Mouse (Mus musculus) megakaryocyte, adult 5-6 weeks (primary cell): Measurements from ENCODE around the gene Haghl. TPM values are rescaled to one million over a fixed set of nuclear protein-coding genes. Genes with fewer than 3 reads are reported as not detected.
A peak's percentile ranks its signal among the peaks of the same experiment; 100 is the strongest.
"Not testable (repeated sequence)": the region's sequence is repeated elsewhere in the genome, so short reads cannot be mapped to it uniquely, and the experiment has no call there.

Experiments
- ATAC-seq: 2 replicates; pipeline ENCODE4 v1.8.0; 2016; ENCODE audit warnings: mild to moderate bottlenecking, inconsistent platforms; ENCODE audit not compliant: poor library complexity, severe bottlenecking
- total RNA-seq, 2 experiments: library from RNA; stranded (forward) in 1 of 2; stranded (reverse) in 1 of 2; fragments of 153-499, 151-499 nt in 1 of 2; fragments of 221-1000, 200-1000 nt in 1 of 2; gene quantifications; 2 replicates each; pipeline versions ENCODE4 v1.2.3 to v1.2.4; 2015 to 2017

Gene Haghl
- total RNA-seq, 2 experiments from 2014 or later: 10.3 to 15.9 TPM

GRCm38 (mm10) chr17:25818851-25819780 is 33.6 kb upstream of the Haghl start:
- peak; percentile 34; the same call in 1 of the 2 replicates for ATAC-seq

GRCm38 (mm10) chr17:25817662-25818061 is 32.2 kb upstream of the Haghl start:
- ATAC-seq: no peak

- ATAC-seq: peak; percentile 68
These were observed 28.0 kb upstream of the Haghl start for GRCm38 (mm10) chr17:25813471-25813870.

- ATAC-seq: no peak
These were observed 25.4 kb upstream of the Haghl start for GRCm38 (mm10) chr17:25810890-25811289.

GRCm38 (mm10) chr17:25809606-25810340 is 24.3 kb upstream of the Haghl start:
- ATAC-seq: no peak

GRCm38 (mm10) chr17:25808789-25809605 is 23.5 kb upstream of the Haghl start, which contains the start of gene Fbxl16:
Gene Fbxl16, plus strand, starts transcription at chr17:25809085.
- ATAC-seq: no peak

GRCm38 (mm10) chr17:25808028-25808427 is 22.6 kb upstream of the Haghl start:
- no peak for ATAC-seq

- ATAC-seq: not testable (repeated sequence)
These were observed 22.0 kb upstream of the Haghl start for GRCm38 (mm10) chr17:25807452-25807851.

GRCm38 (mm10) chr17:25806507-25806906 is 21.0 kb upstream of the Haghl start:
- ATAC-seq: no peak

GRCm38 (mm10) chr17:25802825-25803517 is 17.5 kb upstream of the Haghl start:
- no peak for ATAC-seq

GRCm38 (mm10) chr17:25801029-25801428 is 15.6 kb upstream of the Haghl start:
- peak; percentile 84 for ATAC-seq

- ATAC-seq: peak; percentile 80
These were observed 11.5 kb upstream of the Haghl start, which contains the start of gene Metrn for GRCm38 (mm10) chr17:25796951-25797369. Gene Metrn, minus strand, starts transcription at chr17:25797136.

- ATAC-seq: no peak
These were observed 10.8 kb upstream of the Haghl start for GRCm38 (mm10) chr17:25796211-25796771.

- no peak for ATAC-seq
These were observed 10.2 kb upstream of the Haghl start, which contains the start of gene AC134908.4 for GRCm38 (mm10) chr17:25795609-25796092. Gene AC134908.4, minus strand, starts transcription at chr17:25795659.

- no peak for ATAC-seq
These were observed 9.5 kb upstream of the Haghl start for GRCm38 (mm10) chr17:25794998-25795397.

GRCm38 (mm10) chr17:25794197-25794596 is 8.7 kb upstream of the Haghl start:
- ATAC-seq: no peak

GRCm38 (mm10) chr17:25792615-25793014 is 7.1 kb upstream of the Haghl start, which contains the start of gene Fam173a:
Gene Fam173a, minus strand, starts transcription at chr17:25792901.
- peak; percentile 52 for ATAC-seq

GRCm38 (mm10) chr17:25791843-25792527 is 6.5 kb upstream of the Haghl start:
- peak; percentile 84 for ATAC-seq
